Mouse (Mus musculus) stomach, embryonic 14.5 days (tissue): ENCODE results near the gene 1700024P04Rik. TPM values are rescaled to one million over a fixed set of nuclear protein-coding genes. Genes with fewer than 3 reads are reported as not detected.

ENCODE experiments used
- ATAC-seq: fragments of 200-750 bp; cut with Nextera tagmentation; 2 replicates; pipeline ENCODE4 v1.8.0; 2017; ENCODE audit warnings: low read depth, moderate TSS enrichment; ENCODE audit not compliant: insufficient number of reproducible peaks, insufficient read depth, low FRiP score
- H3K27ac ChIP-seq: fragments of 300-500 bp; sonication (generic); 2 replicates; pipeline ENCODE4 v1.5.1; 2014; ENCODE audit warnings: mild to moderate bottlenecking, low read length, moderate library complexity, mixed read lengths
- H3K27me3 ChIP-seq: fragments of 300-500 bp; sonication (generic); 2 replicates; pipeline ENCODE4 v1.6.1; 2014; ENCODE audit warnings: low read length, control low read depth, mixed read lengths; ENCODE audit not compliant: control insufficient read depth, insufficient read depth
- H3K36me3 ChIP-seq: fragments of 300-500 bp; sonication (generic); 2 replicates; pipeline ENCODE4 v1.6.1; 2014; ENCODE audit warnings: mild to moderate bottlenecking, control low read depth, low read length, moderate library complexity, mixed read lengths; ENCODE audit not compliant: control insufficient read depth, insufficient read depth
- H3K4me1 ChIP-seq: fragments of 300-500 bp; sonication (generic); 2 replicates; pipeline ENCODE4 v1.6.1; 2014; ENCODE audit warnings: low read length, control low read depth, mixed read lengths; ENCODE audit not compliant: control insufficient read depth, insufficient read depth
- H3K4me2 ChIP-seq: fragments of 300-500 bp; sonication (generic); replicated peaks from 2 replicates; pipeline ENCODE4 v1.6.1; 2014; ENCODE audit warnings: low read depth, low read length, control low read depth
- H3K4me3 ChIP-seq: fragments of 300-500 bp; sonication (generic); 2 replicates; pipeline ENCODE4 v1.5.1; 2014; ENCODE audit warnings: low read depth, low read length, control low read depth
- H3K9ac ChIP-seq: fragments of 300-500 bp; sonication (generic); replicated peaks from 2 replicates; pipeline ENCODE4 v1.6.1; 2014; ENCODE audit warnings: low read depth, mild to moderate bottlenecking, control low read depth, low read length, moderate library complexity, mixed read lengths
- H3K9me3 ChIP-seq: fragments of 300-500 bp; sonication (generic); 2 replicates; pipeline ENCODE4 v1.6.1; 2016; ENCODE audit warnings: low read depth, low read length, control low read depth; ENCODE audit not compliant: control insufficient read depth
- WGBS: fragments of 180-500 bp; shearing (Covaris S2); extraction: QIAGEN DNeasy Blood & Tissue Kit; methylation state at CpG from one replicate; pipeline ENCODE4 v1.1.7; 2014; 5-methylcytosine and 5-hydroxymethylcytosine counted together
- polyA plus RNA-seq: library from polyadenylated mRNA; unstranded; fragments of >200 nt; fragmentation: Nextera tagmentation; extraction: Ambion mirVana; gene quantifications from 2 replicates; pipeline ENCODE4 v1.2.1, GENCODE M21; 2014

The 1700024P04Rik gene
- polyA plus RNA-seq, result not detected in 2 replicates

DNA sequence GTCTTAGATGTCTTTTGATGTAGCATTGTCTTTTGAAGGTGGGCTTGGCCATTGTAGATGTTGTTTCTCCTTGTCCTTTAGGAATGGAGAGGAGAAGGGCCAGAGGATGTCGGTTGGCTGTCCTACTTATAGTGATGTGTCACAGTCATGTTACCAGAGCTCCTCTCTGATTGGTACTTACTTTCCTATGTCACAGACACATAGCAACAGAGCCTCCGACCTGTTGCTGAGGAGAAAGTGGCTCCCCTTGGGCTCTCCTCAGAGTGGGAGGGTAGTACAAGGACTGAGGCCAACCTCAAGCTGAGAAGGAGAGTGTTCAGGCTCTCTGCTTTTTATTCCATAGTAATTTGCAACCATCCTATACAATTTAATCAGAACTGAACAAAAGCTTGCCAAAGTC is at the start of gene 1700024P04Rik:
Gene 1700024P04Rik, minus strand, starts transcription at position 101 of the 400 bp plus-strand sequence.
- H3K9ac ChIP-seq, result no peak within 1 kb of the TSS
- no peaks in the 10 kb centered on the region for H3K36me3 ChIP-seq
- no peak within 1 kb of the TSS for H3K4me2 ChIP-seq
- no peak for ATAC-seq
- H3K27me3 ChIP-seq, result no peaks in the 10 kb centered on the region
- no peaks in the 10 kb centered on the region for H3K9me3 ChIP-seq
- H3K4me1 ChIP-seq, result no peaks in the 10 kb centered on the region
- H3K27ac ChIP-seq, result no peak within 1 kb of the TSS
- H3K4me3 ChIP-seq, result no peak within 1 kb of the TSS
- 65% methylated on average over 2 of the region's 2 CpGs for WGBS

GRCm38 (mm10) chr13:99031223-99032216 is 47.2 kb upstream of the 1700024P04Rik start:
- Histone ChIP-seq H3K27ac (no peak overlapping the region), H3K9me3 (0 out of 2 replicates have a peak, but pooled peaks cover under 1% of the 10 kb centered on the region), H3K36me3 (no peaks in the 10 kb centered on the region), H3K4me3 (no peak overlapping the region), H3K9ac (no peak overlapping the region), H3K27me3 (no peaks in the 10 kb centered on the region), H3K4me2 (no peak overlapping the region), H3K4me1 (0 out of 2 replicates have a peak, but pooled peaks cover 3% of the 10 kb centered on the region)
- no peak for ATAC-seq
- WGBS, result 65% methylated on average over 11 of the region's 11 CpGs

DNA sequence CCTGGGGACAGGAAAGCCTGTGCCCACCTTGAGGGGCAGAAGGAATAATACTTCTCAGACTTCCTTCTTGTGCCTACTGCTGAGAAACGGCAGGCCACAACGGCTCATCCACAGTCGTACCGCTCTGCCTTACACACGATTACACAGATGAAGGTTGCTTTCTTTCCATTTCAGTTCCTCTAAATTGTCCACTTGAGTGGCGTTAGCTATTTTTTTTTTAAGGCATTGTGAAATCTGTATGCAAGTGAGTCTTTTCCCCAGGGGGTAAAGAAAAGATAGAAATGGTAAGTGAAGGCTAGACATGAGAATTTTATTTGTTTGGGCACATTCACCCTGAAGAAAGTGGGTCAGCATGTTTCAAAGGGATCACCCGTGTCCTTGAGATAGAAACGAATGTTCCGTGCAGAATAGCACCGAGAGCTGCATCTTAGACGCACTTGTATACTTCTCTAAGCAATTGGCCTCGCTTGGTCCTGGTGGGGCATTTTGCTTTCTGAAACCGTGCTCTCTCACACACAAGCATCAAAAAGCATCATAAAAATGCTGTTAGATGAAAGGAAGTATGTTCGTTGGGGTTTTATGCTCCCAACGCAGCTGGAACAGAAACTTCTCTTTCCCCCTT is 46.3 kb upstream of the 1700024P04Rik start:
- Histone ChIP-seq H3K4me2 (no peak overlapping the region), H3K9ac (no peak overlapping the region), H3K27ac (no peak overlapping the region), H3K4me1 (0 out of 2 replicates have a peak, but pooled peaks cover 3% of the 10 kb centered on the region), H3K36me3 (no peaks in the 10 kb centered on the region), H3K27me3 (no peaks in the 10 kb centered on the region), H3K4me3 (no peak overlapping the region), H3K9me3 (no peaks in the 10 kb centered on the region)
- WGBS, result 81% methylated on average over 15 of the region's 15 CpGs
- ATAC-seq, result no peak

DNA sequence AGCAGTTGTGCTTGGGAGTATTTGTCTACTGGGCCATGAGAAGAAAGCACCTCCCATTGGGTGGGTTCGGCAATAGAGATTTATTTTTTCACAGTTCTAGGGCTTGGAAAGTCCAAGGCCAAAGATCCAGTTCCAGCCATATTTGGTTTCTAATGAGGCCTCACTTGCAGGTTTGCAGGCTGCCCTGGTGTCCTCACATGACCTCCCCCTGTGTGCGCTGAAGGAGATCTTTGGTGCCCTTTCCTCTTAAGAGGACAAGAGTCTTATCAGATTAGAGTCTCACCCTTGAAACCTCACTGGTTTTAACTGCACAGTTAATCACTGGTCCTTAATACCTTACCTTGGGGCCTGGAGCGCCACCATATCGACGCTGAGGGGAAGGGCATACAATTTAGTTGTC is 40.9 kb upstream of the 1700024P04Rik start:
- Histone ChIP-seq H3K4me1 (0 out of 2 replicates have a peak, but pooled peaks cover 3% of the 10 kb centered on the region), H3K36me3 (no peaks in the 10 kb centered on the region), H3K27me3 (no peaks in the 10 kb centered on the region), H3K4me3 (no peak overlapping the region), H3K27ac (no peak overlapping the region), H3K4me2 (no peak overlapping the region), H3K9me3 (no peaks in the 10 kb centered on the region), H3K9ac (no peak overlapping the region)
- ATAC-seq, result no peak
- 76% methylated on average over 5 of the region's 5 CpGs for WGBS

DNA sequence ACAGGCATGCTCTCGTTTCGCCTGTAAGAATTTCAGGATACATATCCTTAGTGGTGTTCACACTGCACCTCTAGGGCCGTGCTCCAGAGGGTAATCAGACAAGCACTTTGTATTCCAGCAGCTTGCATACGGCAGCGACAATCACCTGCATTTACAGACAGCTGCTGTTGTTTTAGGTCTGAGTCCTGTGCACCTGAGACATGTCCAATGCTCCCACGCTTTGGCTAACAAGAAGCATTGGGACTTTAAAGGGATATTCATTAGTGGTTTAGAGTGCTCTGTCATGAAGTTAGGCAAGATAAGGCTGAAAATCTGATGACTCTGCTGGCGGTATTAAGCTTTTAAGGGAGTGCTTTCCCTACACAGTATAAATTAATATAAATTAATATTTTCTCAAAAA is 37.7 kb upstream of the 1700024P04Rik start:
- Histone ChIP-seq H3K4me1 (no peaks in the 10 kb centered on the region), H3K27ac (no peak overlapping the region), H3K9me3 (no peaks in the 10 kb centered on the region), H3K27me3 (no peaks in the 10 kb centered on the region), H3K9ac (no peak overlapping the region), H3K36me3 (no peaks in the 10 kb centered on the region), H3K4me3 (no peak overlapping the region), H3K4me2 (no peak overlapping the region)
- 73% methylated on average over 7 of the region's 7 CpGs for WGBS
- no peak for ATAC-seq

- Histone ChIP-seq H3K27ac (no peak overlapping the region), H3K4me3 (no peak overlapping the region), H3K4me2 (no peak overlapping the region), H3K36me3 (no peaks in the 10 kb centered on the region), H3K4me1 (no peaks in the 10 kb centered on the region), H3K9me3 (no peaks in the 10 kb centered on the region), H3K27me3 (no peaks in the 10 kb centered on the region), H3K9ac (no peak overlapping the region)
- WGBS, result 67% methylated on average over 6 of the region's 6 CpGs
- no peak for ATAC-seq
Observed at GRCm38 (mm10) chr13:99021181-99021580, 36.8 kb upstream of the 1700024P04Rik start.

- Histone ChIP-seq H3K36me3 (no peaks in the 10 kb centered on the region), H3K9ac (no peak overlapping the region), H3K9me3 (no peaks in the 10 kb centered on the region), H3K4me3 (no peak overlapping the region), H3K27me3 (no peaks in the 10 kb centered on the region), H3K4me1 (no peaks in the 10 kb centered on the region), H3K27ac (no peak overlapping the region), H3K4me2 (no peak overlapping the region)
- WGBS, result 88% methylated on average over 11 of the region's 11 CpGs
- ATAC-seq, result no peak; the same call in 1 of the 2 replicates
Observed at GRCm38 (mm10) chr13:99019831-99020669, 35.7 kb upstream of the 1700024P04Rik start.
